Mouse (Mus musculus): ENCODE measurements around the gene Gba2. TPM values are rescaled to one million over a fixed set of nuclear protein-coding genes. Genes with fewer than 3 reads are reported as not detected.

Gene Gba2
- polyA plus RNA-seq, 1 experiment from 2014 or later = 71.0 TPM

DNA sequence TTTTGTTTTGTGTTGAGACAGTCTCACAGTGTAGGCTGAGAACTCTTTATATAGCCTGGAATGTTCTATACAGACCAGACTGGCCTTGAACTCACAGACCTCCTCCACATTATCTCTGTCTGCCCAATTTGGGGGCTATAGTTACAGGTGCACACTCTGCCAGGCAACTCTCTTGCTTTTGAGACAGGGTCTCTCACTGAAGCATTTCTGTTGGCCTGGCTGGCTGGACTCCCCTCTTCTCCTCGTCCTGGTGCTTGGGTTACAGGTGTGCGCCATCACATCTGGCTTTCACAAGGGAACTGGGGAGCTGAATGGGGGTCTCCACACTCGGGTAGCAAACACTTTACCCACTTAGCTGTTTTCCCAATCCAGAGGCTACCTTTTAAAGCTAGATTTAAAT lies 13.3 kb upstream of the Gba2 start:
- WGBS = 75% methylated on average over 3 of the region's 3 CpGs
- Histone ChIP-seq H3K9ac (no peak overlapping the region), H3K27ac (no peak overlapping the region), H3K27me3 (replicated peaks) (no peaks in the 10 kb centered on the region), H3K9me3 (no peaks in the 10 kb centered on the region), H3K4me3 (no peak overlapping the region), H3K36me3 (replicated peaks) (no peaks in the 10 kb centered on the region), H3K4me2 (no peak overlapping the region), H3K4me1 (no peaks in the 10 kb centered on the region)
- no peak for ATAC-seq (replicated peaks)

DNA sequence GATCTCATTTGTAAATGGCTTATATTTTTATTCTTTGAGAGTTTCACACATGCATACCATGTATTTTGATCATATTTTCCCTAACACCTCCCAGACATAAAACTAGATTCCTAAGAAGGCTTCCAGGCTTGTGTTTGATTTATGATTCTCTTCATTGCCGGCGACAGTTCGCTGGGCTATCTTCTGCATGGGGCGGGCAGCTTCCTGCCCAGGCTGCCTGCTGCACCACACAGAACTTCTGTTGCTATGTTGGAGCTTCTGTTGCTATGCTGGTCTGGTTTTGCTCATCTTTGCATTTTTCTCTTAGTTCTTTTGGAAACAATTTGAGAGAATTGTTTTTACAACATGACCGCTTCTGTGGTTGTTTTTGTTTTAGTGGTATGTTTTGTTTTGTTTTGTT lies 12.9 kb upstream of the Gba2 start:
- no peak for ATAC-seq (replicated peaks)
- WGBS = 91% methylated on average over 5 of the region's 5 CpGs
- H3K27ac ChIP-seq = no peak overlapping the region
- no peaks in the 10 kb centered on the region for H3K36me3 ChIP-seq (replicated peaks)
- H3K9ac ChIP-seq = no peak overlapping the region
- no peaks in the 10 kb centered on the region for H3K27me3 ChIP-seq (replicated peaks)
- no peaks in the 10 kb centered on the region for H3K9me3 ChIP-seq
- no peak overlapping the region for H3K4me3 ChIP-seq
- H3K4me1 ChIP-seq = no peaks in the 10 kb centered on the region
- H3K4me2 ChIP-seq = no peak overlapping the region

DNA sequence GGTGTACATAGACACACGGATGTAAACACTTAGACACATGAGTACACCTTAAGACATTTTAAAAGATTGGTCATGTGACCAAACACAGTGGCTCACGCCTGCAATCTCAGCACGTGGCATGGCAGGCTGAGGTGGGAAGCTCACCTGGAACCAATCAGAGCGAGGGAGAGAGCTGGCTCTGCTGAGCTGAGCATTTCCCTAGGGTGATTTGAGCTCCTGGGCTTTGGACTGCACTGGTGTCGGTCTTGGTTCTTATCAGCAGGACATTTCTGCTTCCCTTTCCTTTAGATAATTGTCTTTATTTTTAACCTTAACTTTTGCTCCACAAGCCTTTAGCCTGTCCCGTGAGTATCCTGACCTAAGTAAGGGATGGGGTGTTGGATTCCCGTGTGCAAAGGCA lies 9.0 kb upstream of the Gba2 start:
- H3K4me1 ChIP-seq = no peaks in the 10 kb centered on the region
- 71% methylated on average over 7 of the region's 7 CpGs for WGBS
- H3K27ac ChIP-seq = no peak overlapping the region
- H3K9ac ChIP-seq = no peak overlapping the region
- peaks cover 10% of the 10 kb centered on the region for H3K36me3 ChIP-seq (replicated peaks)
- no peak overlapping the region for H3K4me3 ChIP-seq
- no peak overlapping the region for H3K4me2 ChIP-seq
- ATAC-seq (replicated peaks) = 0 out of 2 replicates have a peak, but pooled peaks have one; percentile 35
- no peaks in the 10 kb centered on the region for H3K27me3 ChIP-seq (replicated peaks)
- no peaks in the 10 kb centered on the region for H3K9me3 ChIP-seq

DNA sequence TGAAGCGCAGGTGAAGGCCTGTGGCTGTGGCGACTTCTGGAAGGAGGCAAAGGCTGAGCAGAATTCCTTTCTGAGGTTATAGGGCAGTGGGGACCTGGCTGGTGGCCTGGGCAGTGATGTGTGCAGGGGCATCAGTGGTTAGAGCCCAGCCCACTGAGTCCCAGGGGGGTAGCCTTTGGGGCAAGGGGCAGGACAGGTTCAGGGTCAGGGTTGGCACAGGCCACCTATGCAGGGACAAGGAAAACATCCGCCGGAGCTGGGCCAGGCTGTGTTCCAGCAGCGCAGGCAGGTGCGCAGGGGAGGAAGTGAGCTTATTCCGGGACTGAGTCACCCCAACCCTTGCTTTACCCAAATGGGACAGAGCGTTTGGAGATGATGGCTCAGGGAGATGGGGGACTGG lies 7.7 kb upstream of the Gba2 start:
- WGBS = 78% methylated on average over 8 of the region's 8 CpGs
- no peak for ATAC-seq (replicated peaks)
- no peaks in the 10 kb centered on the region for H3K9me3 ChIP-seq
- no peak overlapping the region for H3K4me3 ChIP-seq
- H3K27ac ChIP-seq = no peak overlapping the region
- H3K27me3 ChIP-seq (replicated peaks) = no peaks in the 10 kb centered on the region
- H3K36me3 ChIP-seq (replicated peaks) = peaks cover 18% of the 10 kb centered on the region
- no peaks in the 10 kb centered on the region for H3K4me1 ChIP-seq
- no peak overlapping the region for H3K4me2 ChIP-seq
- no peak overlapping the region for H3K9ac ChIP-seq

DNA sequence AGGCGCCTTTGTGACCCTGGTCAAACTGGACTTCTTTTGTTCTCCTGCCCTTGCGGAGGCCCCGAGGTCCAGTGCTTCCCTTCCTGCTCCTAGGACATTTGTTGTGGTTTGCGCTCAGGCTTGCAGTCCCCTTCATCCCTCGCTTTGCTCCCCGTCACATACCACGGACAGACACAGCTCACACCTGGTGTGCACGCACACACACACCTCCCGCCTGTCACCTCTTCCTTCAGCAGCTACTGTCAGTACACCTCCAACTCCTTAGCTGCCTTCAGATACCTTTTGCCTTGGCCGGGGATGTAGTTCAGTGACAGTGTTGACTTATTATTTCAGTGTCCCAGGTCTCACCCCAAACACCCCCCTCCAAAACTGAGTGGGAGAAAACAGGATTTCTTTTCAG lies 7.0 kb upstream of the Gba2 start:
- no peak overlapping the region for H3K27ac ChIP-seq
- H3K9ac ChIP-seq = no peak overlapping the region
- H3K36me3 ChIP-seq (replicated peaks) = peaks cover 20% of the 10 kb centered on the region
- H3K27me3 ChIP-seq (replicated peaks) = no peaks in the 10 kb centered on the region
- no peaks in the 10 kb centered on the region for H3K4me1 ChIP-seq
- ATAC-seq (replicated peaks) = no peak
- no peak overlapping the region for H3K4me2 ChIP-seq
- WGBS = 51% methylated on average over 10 of the region's 10 CpGs
- no peaks in the 10 kb centered on the region for H3K9me3 ChIP-seq
- H3K4me3 ChIP-seq = no peak overlapping the region

DNA sequence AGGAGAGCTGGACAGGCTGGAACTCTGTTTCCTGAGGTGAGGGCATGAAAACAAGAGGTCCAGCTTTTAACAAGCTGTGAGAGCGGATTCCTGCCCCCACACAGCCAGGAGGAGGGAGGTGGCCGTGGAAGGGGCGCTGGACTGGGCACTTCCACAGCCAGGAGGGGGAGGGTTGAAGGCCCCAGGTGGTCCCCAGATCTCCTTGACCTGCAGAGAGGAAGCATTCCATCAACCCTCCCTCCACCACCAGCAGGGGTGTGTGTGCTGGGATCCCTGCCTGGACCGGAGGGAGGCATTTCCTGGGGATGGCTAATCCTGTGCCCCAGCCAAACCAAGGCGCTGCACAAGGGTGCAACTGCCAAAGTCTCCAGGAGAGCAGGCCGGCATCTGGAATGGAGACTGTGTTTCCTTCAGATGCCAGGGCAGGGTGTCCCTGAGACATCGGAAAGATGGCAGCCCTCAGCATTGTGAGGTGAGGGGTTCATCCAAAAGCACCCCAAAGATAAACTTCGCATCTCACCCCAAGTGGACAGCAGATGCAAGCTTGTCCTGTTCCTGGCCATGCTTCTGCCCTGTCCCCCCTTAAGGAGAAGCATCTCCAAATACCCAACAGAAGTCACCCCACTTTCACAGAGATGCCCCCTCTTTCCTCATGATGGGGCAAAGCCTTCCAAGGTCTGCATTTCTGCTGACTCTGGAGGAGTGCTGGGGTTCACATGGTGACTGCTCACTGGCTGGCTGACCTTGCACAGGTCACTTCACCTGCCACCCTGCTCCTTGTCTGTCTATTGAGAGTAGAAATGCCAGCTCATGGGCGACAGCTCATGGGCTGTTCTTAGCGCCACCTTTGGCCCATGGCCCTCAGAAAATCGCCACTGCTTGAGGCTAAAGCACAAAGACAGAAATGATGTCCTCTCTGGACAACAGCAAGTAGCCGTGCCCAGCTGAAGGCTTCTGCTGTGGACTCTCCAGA lies 6.1 kb upstream of the Gba2 start, which contains the start of gene Msmp:
TSS of gene Msmp (minus strand) at position 51 of the 973 bp plus-strand sequence.
- Histone ChIP-seq H3K27ac (no peak within 1 kb of the TSS), H3K9me3 (no peaks in the 10 kb centered on the region), H3K27me3 (replicated peaks) (no peaks in the 10 kb centered on the region), H3K4me1 (peaks cover 2% of the 10 kb centered on the region), H3K9ac (no peak within 1 kb of the TSS), H3K4me2 (no peak within 1 kb of the TSS), H3K36me3 (replicated peaks) (peaks cover 21% of the 10 kb centered on the region), H3K4me3 (no peak within 1 kb of the TSS)
- 69% methylated on average over 12 of the region's 12 CpGs for WGBS
- no peak for ATAC-seq (replicated peaks)

DNA sequence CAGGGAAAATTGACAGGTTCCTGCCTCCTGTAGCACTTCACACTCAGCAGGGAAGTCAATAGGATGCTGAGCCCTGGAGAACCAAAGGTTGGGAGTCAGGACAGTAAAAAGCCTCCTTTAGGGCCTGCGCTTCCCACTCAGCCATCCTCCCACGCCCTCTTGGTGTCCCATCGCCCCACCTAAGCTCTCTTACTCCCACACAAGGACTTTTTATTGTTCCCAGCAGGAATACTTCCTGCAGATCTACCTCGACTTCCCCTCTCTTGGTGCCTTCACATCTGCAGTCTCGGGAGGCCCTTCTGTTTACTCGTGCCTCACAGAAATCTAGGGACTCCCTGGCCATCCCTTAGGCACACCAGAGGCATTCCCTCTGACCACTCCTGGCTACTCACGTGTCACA lies 4.7 kb upstream of the Gba2 start:
- Histone ChIP-seq H3K9me3 (no peaks in the 10 kb centered on the region), H3K4me2 (no peak overlapping the region), H3K4me3 (no peak overlapping the region), H3K4me1 (peaks cover 7% of the 10 kb centered on the region), H3K27me3 (replicated peaks) (no peaks in the 10 kb centered on the region), H3K9ac (no peak overlapping the region), H3K36me3 (replicated peaks) (peaks cover 21% of the 10 kb centered on the region), H3K27ac (no peak overlapping the region)
- ATAC-seq (replicated peaks) = no peak
- 87% methylated on average over 7 of the region's 7 CpGs for WGBS

DNA sequence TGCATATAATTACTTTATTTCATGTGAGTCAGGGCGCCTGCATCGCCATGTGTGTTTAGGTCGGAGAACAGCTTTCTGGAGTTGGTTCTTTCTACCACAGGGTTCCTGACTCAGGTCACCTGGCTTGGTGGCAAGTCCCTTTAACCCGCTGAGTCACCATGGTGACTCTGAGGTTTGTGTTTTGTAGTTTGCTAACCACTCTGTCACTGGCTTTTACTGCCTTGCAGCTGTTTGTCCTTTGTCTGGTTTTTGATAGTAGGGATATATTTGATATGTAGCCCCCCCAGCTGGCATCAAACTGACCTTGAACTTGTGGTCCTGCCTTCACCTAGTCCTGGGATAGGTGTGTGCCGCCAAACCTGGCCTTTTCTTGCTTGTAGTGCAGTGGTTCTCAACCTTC lies 3.6 kb upstream of the Gba2 start:
- Histone ChIP-seq H3K4me3 (no peak overlapping the region), H3K9me3 (no peaks in the 10 kb centered on the region), H3K4me1 (peaks cover 15% of the 10 kb centered on the region), H3K36me3 (replicated peaks) (peaks cover 21% of the 10 kb centered on the region), H3K4me2 (no peak overlapping the region), H3K27ac (no peak overlapping the region), H3K27me3 (replicated peaks) (no peaks in the 10 kb centered on the region), H3K9ac (no peak overlapping the region)
- 95% methylated on average over 5 of the region's 5 CpGs for WGBS
- ATAC-seq (replicated peaks) = no peak

DNA sequence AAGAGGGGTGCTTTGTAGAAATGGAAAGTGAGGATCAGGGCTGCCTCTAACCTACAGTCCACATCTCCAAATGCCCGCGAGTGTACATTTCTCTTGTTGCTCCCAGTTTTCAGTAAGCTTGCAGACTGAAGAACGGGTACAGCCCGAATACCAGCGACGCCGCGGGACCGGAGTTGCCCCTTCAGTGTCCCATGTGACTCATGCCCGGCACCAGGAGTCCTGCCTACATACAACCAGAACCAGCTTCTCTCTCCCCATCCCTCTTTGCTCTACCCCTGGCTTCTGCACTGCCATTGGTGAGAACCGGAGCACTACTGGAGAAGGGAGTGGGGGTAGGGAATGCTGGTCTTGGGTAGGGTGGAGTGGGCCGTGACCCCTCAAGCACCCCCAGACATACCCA lies 2.7 kb upstream of the Gba2 start:
- Histone ChIP-seq H3K9ac (no peak overlapping the region), H3K27me3 (replicated peaks) (no peaks in the 10 kb centered on the region), H3K4me1 (peaks cover 24% of the 10 kb centered on the region), H3K9me3 (no peaks in the 10 kb centered on the region), H3K4me2 (no peak overlapping the region), H3K27ac (no peak overlapping the region), H3K4me3 (no peak overlapping the region), H3K36me3 (replicated peaks) (peaks cover 21% of the 10 kb centered on the region)
- no peak for ATAC-seq (replicated peaks)
- WGBS = 97% methylated on average over 12 of the region's 12 CpGs

DNA sequence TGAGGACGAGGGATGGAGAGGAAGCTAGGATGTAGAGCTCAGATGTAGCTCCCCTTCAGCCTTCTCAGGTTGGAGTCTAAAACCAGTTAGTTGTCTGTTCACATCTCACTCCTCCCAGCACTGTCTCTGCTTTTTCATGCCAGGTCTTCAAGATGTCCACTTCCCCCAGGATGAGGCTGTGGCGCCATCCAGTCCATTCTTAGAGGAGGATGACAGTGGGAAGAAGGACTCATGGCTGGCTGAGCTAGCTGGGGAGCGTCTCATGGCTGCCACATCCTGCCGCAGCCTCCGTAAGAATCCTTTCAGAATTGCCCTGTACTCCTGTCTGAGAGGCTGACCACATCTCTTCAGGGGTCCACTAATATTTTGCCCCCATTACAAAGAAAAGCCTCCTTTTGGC lies 2.0 kb upstream of the Gba2 start:
- no peaks in the 10 kb centered on the region for H3K27me3 ChIP-seq (replicated peaks)
- peaks cover 31% of the 10 kb centered on the region for H3K4me1 ChIP-seq
- H3K4me3 ChIP-seq = no peak overlapping the region
- no peak overlapping the region for H3K9ac ChIP-seq
- no peak overlapping the region for H3K27ac ChIP-seq
- no peak for ATAC-seq (replicated peaks)
- no peaks in the 10 kb centered on the region for H3K9me3 ChIP-seq
- peaks cover 21% of the 10 kb centered on the region for H3K36me3 ChIP-seq (replicated peaks)
- no peak overlapping the region for H3K4me2 ChIP-seq
- WGBS = 92% methylated on average over 5 of the region's 5 CpGs

DNA sequence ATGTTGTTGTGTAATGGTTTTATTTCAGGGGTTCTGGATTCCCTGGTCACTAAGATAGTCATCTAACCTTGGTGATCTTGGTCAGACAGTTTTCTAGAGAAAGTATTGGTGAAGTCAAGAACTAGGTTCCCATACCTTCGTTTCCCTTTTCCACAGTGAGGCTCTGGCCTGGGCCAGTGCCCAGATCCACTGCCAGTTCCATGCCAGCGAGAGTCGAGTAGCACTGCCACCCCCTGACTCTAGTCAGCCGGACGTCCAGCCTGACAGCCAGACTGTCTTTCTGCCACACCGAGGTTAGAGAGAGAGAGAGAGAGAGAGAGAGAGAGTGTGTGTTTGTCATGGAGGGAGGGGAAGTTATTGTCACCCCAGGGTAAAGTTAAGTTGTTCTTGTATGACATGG lies 1.1 kb upstream of the Gba2 start:
- Histone ChIP-seq H3K27me3 (replicated peaks) (no peaks in the 10 kb centered on the region), H3K9me3 (no peaks in the 10 kb centered on the region), H3K4me1 (peaks cover 40% of the 10 kb centered on the region), H3K9ac (peak overlapping the region; percentile 81), H3K4me2 (peak overlapping the region; percentile 96), H3K36me3 (replicated peaks) (peaks cover 21% of the 10 kb centered on the region), H3K4me3 (peak overlapping the region; percentile 89), H3K27ac (no peak overlapping the region)
- ATAC-seq (replicated peaks) = no peak
- 75% methylated on average over 6 of the region's 6 CpGs for WGBS

DNA sequence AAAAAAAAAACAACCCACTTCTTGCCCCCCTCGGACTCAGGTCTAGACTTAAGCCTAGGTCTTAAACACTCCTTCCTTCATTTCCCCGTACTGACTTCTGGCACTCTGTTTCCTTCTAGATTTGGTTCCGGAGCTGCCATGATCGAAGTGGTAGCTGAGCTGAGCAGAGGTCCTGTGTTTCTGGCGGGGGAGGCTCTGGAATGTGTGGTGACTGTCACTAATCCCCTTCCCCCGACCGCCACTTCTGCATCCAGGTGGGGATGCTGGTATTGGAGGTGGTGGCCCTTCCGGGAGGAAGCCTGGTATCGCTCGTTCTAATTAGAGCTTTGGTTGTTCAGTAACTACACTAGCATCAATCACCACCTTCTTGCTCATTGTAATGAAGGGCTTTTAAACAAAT lies 583 bp upstream of the Gba2 start:
- 5% methylated on average over 10 of the region's 10 CpGs for WGBS
- peak; percentile 8; the same call in 1 of the 2 replicates for ATAC-seq (replicated peaks)
- H3K4me1 ChIP-seq = peaks cover 45% of the 10 kb centered on the region
- H3K4me2 ChIP-seq = peak overlapping the region; percentile 96
- no peaks in the 10 kb centered on the region for H3K9me3 ChIP-seq
- H3K36me3 ChIP-seq (replicated peaks) = peaks cover 21% of the 10 kb centered on the region
- H3K27ac ChIP-seq = peak overlapping the region; percentile 87
- peak overlapping the region; percentile 81 for H3K9ac ChIP-seq
- peak overlapping the region; percentile 89 for H3K4me3 ChIP-seq
- H3K27me3 ChIP-seq (replicated peaks) = no peaks in the 10 kb centered on the region

Measured in midbrain, embryonic 15.5 days (tissue).